Mouse (Mus musculus) liver, embryonic 11.5 days (tissue): ENCODE measurements around the gene Cacna1a. TPM values are rescaled to one million over a fixed set of nuclear protein-coding genes. Genes with fewer than 3 reads are reported as not detected.
"Not testable (repeated sequence)": the region's sequence is repeated elsewhere in the genome, so short reads cannot be mapped to it uniquely, and the experiment has no call there.

Experiments
- ATAC-seq: fragments of 200-750 bp; cut with Nextera tagmentation; replicated peaks from 2 replicates; pipeline ENCODE4 v1.8.0; 2017; ENCODE audit warnings: moderate number of reproducible peaks, mild to moderate bottlenecking, moderate TSS enrichment, moderate library complexity; ENCODE audit not compliant: low FRiP score
- DNase-seq: peaks from one replicate; pipeline ENCODE4 v3.0.0-alpha.2; 2017; ENCODE audit warnings: low spot score
- H3K27ac ChIP-seq: fragments of 300-500 bp; sonication (generic); 2 replicates; pipeline ENCODE4 v1.5.1; 2014; ENCODE audit warnings: mild to moderate bottlenecking, low read depth, low read length, control low read depth
- H3K27me3 ChIP-seq: fragments of 300-500 bp; sonication (generic); replicated peaks from 2 replicates; pipeline ENCODE4 v1.6.1; 2014; ENCODE audit warnings: low read length, mixed read lengths; ENCODE audit not compliant: control insufficient read depth, insufficient read depth
- H3K36me3 ChIP-seq: fragments of 300-500 bp; sonication (generic); 2 replicates; pipeline ENCODE4 v1.6.1; 2014; ENCODE audit warnings: mild to moderate bottlenecking, low read length, moderate library complexity, mixed read lengths; ENCODE audit not compliant: control insufficient read depth, insufficient read depth
- H3K4me1 ChIP-seq: fragments of 300-500 bp; sonication (generic); replicated peaks from 2 replicates; pipeline ENCODE4 v1.6.1; 2014; ENCODE audit warnings: low read length, mixed read lengths; ENCODE audit not compliant: control insufficient read depth, insufficient read depth
- H3K4me2 ChIP-seq: fragments of 300-500 bp; sonication (generic); 2 replicates; pipeline ENCODE4 v1.6.1; 2014; ENCODE audit warnings: mild to moderate bottlenecking, control low read depth, moderate library complexity
- H3K4me3 ChIP-seq: fragments of 300-500 bp; sonication (generic); 2 replicates; pipeline ENCODE4 v1.5.1; 2014; ENCODE audit warnings: low read depth, low read length, control low read depth
- H3K9ac ChIP-seq: fragments of 300-500 bp; sonication (generic); 2 replicates; pipeline ENCODE4 v1.6.1; 2014; ENCODE audit warnings: low read depth, low read length, control low read depth
- H3K9me3 ChIP-seq: fragments of 300-500 bp; sonication (generic); 2 replicates; pipeline ENCODE4 v1.6.1; 2016; ENCODE audit warnings: low read length, inconsistent platforms, mixed read lengths; ENCODE audit not compliant: control insufficient read depth
- WGBS: fragments of 180-500 bp; shearing (Covaris S2); extraction: QIAGEN DNeasy Blood & Tissue Kit; methylation state at CpG from one replicate; pipeline ENCODE4 v1.1.7; 2014; 5-methylcytosine and 5-hydroxymethylcytosine counted together
- polyA plus RNA-seq: library from polyadenylated mRNA; unstranded; fragments of >200 nt; fragmentation: Nextera tagmentation; extraction: Ambion mirVana; gene quantifications from 2 replicates; pipeline ENCODE4 v1.2.1, GENCODE M21; 2014

The Cacna1a gene
- polyA plus RNA-seq, 1 experiment from 2014 or later: 1.8 TPM

DNA sequence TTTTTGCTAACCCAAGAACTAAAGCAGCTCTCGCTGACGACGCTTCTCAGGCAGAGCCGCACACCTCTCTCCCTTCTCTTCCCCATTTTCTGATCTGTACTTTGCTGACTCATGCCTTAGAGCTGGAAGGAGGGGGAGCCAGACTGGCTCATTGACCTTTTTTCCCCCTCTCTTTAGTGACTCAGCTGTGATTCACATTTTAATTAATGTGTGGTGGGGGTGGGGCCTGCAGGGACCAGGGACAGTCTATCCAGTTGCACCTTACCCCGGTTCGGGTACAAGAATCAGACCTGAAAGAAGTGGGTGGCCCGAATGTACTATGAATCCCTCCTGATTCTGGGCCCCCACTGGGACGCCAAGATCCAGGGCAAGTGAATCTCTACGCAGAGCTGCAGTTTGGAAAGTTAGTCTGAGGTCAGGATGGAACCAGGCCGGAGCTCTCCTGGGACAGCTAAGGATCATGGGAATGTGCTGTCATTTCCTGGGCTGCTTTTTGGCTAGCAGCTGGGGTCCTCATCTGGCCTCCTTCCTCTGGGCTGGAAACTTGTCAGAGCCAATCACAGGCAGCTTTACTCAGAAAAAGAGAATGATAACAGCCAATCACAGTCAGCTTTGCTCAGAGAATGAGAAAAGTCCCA lies 113.5 kb downstream of the Cacna1a start:
- DNase-seq (no peak), ATAC-seq (no peak)
- no peaks in the 10 kb centered on the region for H3K9me3 ChIP-seq
- no peak overlapping the region for H3K27ac ChIP-seq
- WGBS: 67% methylated on average over 10 of the region's 10 CpGs
- H3K4me1 ChIP-seq: no peaks in the 10 kb centered on the region
- no peak overlapping the region for H3K4me3 ChIP-seq
- H3K36me3 ChIP-seq: no peaks in the 10 kb centered on the region
- H3K4me2 ChIP-seq: no peak overlapping the region
- no peak overlapping the region for H3K9ac ChIP-seq
- H3K27me3 ChIP-seq: no peaks in the 10 kb centered on the region

GRCm38 (mm10) chr8:84502638-84503037 lies 114.4 kb downstream of the Cacna1a start:
- no peaks in the 10 kb centered on the region for H3K36me3 ChIP-seq
- no peak overlapping the region for H3K9ac ChIP-seq
- H3K4me3 ChIP-seq: no peak overlapping the region
- no peaks in the 10 kb centered on the region for H3K4me1 ChIP-seq
- no peaks in the 10 kb centered on the region for H3K9me3 ChIP-seq
- DNase-seq: no peak
- no peak overlapping the region for H3K27ac ChIP-seq
- no peaks in the 10 kb centered on the region for H3K27me3 ChIP-seq
- 85% methylated on average over 4 of the region's 4 CpGs for WGBS
- no peak for ATAC-seq
- no peak overlapping the region for H3K4me2 ChIP-seq

DNA sequence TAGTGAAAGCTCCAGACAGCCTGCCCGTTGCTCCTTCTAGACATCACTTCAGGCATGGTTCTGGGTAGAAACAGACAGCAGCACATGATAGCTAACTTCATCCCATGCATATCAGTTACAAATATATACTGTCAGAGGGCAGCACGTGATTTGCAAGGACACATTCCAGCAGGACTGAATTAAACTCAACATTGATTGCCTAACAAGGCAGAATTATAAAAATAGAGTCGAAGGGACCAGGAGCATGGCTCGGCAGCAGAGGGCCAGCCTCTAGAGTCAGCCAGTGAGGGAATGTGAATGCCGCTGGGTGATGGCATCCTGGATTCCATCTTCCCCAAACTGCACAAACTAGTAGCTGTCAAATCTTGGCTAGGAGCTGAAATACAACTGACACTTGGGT lies 119.0 kb downstream of the Cacna1a start:
- H3K9ac ChIP-seq: no peak overlapping the region
- no peak for ATAC-seq

DNA sequence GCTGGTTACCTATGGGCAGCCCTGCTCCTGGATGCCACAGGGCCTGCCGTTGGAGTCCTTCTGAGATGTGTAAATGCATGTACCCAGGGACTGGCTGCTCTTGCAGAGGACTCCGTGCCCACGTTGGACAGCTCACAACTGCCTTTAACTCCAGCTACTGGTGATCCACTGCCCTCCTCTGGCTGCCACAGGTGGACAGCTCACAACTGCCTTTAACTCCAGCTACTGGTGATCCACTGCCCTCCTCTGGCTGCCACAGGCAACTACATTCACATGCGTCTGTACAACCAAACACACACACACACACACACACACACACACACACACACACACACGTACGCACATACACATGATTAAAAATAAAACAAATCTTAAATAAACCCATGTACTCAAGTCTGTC lies 121.5 kb downstream of the Cacna1a start:
- not testable (repeated sequence) for H3K4me3 ChIP-seq, H3K4me1 ChIP-seq, H3K4me2 ChIP-seq, H3K27me3 ChIP-seq, H3K9me3 ChIP-seq, H3K36me3 ChIP-seq, H3K27ac ChIP-seq, DNase-seq, ATAC-seq, H3K9ac ChIP-seq
- 69% methylated on average over 6 of the region's 6 CpGs for WGBS

More for the DNA sequence above, 119.0 kb downstream of the Cacna1a start:
- WGBS: 73% methylated on average over 5 of the region's 5 CpGs
- no peaks in the 10 kb centered on the region for H3K36me3 ChIP-seq
- H3K4me1 ChIP-seq: no peaks in the 10 kb centered on the region
- no peak for DNase-seq
- no peak overlapping the region for H3K4me2 ChIP-seq
- H3K27ac ChIP-seq: no peak overlapping the region
- H3K4me3 ChIP-seq: no peak overlapping the region
- H3K27me3 ChIP-seq: no peaks in the 10 kb centered on the region
- H3K9me3 ChIP-seq: no peaks in the 10 kb centered on the region

GRCm38 (mm10) chr8:84511621-84512020 lies 123.4 kb downstream of the Cacna1a start:
- Histone ChIP-seq H3K27ac (no peak overlapping the region), H3K36me3 (no peaks in the 10 kb centered on the region), H3K4me1 (no peaks in the 10 kb centered on the region), H3K27me3 (no peaks in the 10 kb centered on the region), H3K4me2 (no peak overlapping the region), H3K9ac (no peak overlapping the region), H3K4me3 (no peak overlapping the region), H3K9me3 (no peaks in the 10 kb centered on the region)
- DNase-seq (no peak), ATAC-seq (no peak)
- 84% methylated on average over 13 of the region's 13 CpGs for WGBS

- WGBS: 12% methylated on average over 2 of the region's 2 CpGs
Measured at GRCm38 (mm10) chr8:84513765-84514164, 125.5 kb downstream of the Cacna1a start.

DNA sequence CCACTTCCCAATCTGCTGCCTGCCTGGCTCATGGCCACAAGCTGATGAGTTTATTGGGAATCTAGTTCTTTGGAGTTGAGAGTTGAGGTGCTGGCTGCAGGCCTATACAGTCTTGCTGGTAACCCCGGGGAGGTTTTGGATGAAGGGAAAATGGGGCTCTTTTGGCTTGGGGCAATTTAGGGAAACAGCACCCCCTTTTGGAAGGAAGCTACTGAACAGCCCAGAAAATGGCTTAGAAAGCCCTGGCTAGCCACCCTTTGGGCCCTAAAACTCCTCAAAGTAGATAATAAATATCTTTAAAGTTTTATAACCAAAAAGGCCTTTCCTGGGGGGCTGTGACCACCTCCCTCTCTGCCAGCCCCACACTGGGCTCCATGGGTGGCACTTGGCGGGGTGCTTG lies 129.9 kb downstream of the Cacna1a start:
- DNase-seq (no peak), ATAC-seq (no peak)
- no peaks in the 10 kb centered on the region for H3K36me3 ChIP-seq
- H3K4me2 ChIP-seq: no peak overlapping the region
- H3K27me3 ChIP-seq: no peaks in the 10 kb centered on the region
- H3K27ac ChIP-seq: no peak overlapping the region
- 78% methylated on average over 2 of the region's 2 CpGs for WGBS
- H3K9ac ChIP-seq: no peak overlapping the region
- no peak overlapping the region for H3K4me3 ChIP-seq
- H3K9me3 ChIP-seq: no peaks in the 10 kb centered on the region
- H3K4me1 ChIP-seq: no peaks in the 10 kb centered on the region

More at GRCm38 (mm10) chr8:84513765-84514164, 125.5 kb downstream of the Cacna1a start:
- no peaks in the 10 kb centered on the region for H3K9me3 ChIP-seq
- H3K27me3 ChIP-seq: no peaks in the 10 kb centered on the region
- DNase-seq (no peak), ATAC-seq (no peak)
- no peak overlapping the region for H3K9ac ChIP-seq
- no peak overlapping the region for H3K27ac ChIP-seq
- no peaks in the 10 kb centered on the region for H3K36me3 ChIP-seq
- no peaks in the 10 kb centered on the region for H3K4me1 ChIP-seq
- H3K4me2 ChIP-seq: no peak overlapping the region
- no peak overlapping the region for H3K4me3 ChIP-seq

DNA sequence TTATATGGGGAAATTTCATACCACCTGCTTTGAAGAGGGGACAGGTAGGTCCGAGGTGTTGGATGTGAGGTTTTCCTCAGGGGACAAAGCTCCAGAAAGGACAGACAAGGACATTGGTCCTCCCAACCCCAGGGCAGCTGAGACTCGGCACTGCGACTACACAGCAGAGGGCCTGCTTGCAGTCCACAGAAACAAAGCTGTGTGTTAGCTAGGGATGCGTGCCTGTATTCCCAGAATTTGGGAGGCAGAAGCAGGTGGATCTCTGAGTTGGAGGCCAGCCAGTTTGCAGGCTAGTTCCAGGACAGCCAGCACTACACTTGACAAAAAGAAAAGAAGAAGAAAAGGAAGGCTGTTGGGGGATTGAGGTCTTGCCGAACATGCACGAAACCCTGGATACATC lies 130.5 kb downstream of the Cacna1a start:
- Histone ChIP-seq H3K9ac (no peak overlapping the region), H3K4me2 (no peak overlapping the region), H3K27ac (no peak overlapping the region), H3K36me3 (no peaks in the 10 kb centered on the region), H3K9me3 (no peaks in the 10 kb centered on the region), H3K4me3 (no peak overlapping the region), H3K4me1 (no peaks in the 10 kb centered on the region), H3K27me3 (no peaks in the 10 kb centered on the region)
- DNase-seq (no peak), ATAC-seq (no peak)
- WGBS: 82% methylated on average over 6 of the region's 6 CpGs

DNA sequence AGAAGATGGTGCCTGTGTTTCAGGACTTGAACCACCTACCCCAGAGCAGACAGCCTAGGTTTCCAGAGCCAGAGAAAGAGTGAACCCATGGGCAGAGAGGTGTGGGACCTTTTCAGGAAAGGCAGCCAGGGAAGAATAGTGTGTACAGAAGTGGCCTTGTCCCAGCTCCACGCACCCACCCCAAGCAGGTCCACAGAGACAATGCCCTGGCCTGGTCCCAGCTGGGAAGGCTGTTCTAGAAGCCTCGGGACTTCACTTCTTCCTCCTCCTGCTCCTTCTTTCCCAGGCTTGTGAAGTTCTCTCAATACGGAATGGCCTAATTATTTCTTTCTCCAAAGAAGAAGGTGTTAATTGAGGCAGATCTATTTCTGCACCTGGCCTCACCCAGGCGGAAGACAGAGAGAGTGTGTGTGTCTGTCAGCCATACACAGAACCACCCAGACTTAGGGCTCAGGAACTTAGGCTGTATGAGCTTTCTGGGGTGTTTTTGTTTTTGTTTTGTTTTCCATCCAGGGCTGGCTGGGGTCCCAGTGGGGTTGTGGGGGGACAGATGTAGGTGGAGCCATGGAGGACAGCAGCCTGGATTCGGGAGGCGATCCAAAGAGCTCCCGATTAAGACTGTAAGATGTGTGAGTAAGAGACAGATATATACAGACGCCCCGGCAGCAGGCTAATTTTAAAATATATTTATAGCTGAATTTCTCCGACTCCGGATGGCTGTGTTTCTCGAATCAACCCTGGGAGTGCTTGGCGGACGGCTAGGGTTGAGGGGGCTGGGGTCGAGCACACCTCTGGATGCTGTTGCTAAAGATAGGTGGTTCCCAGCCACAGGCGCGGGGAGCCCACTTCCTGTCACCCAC lies 131.8 kb downstream of the Cacna1a start:
- no peak for ATAC-seq
- Histone ChIP-seq H3K9ac (no peak overlapping the region), H3K4me3 (no peak overlapping the region), H3K27me3 (no peaks in the 10 kb centered on the region), H3K36me3 (no peaks in the 10 kb centered on the region), H3K4me1 (no peaks in the 10 kb centered on the region), H3K9me3 (no peaks in the 10 kb centered on the region), H3K4me2 (no peak overlapping the region), H3K27ac (no peak overlapping the region)
- DNase-seq: no peak
- WGBS: 58% methylated on average over 17 of the region's 17 CpGs
